Mouse (Mus musculus) heart, embryonic 11.5 days (tissue): ENCODE results near the gene Rdm1. TPM values are rescaled to one million over a fixed set of nuclear protein-coding genes. Genes with fewer than 3 reads are reported as not detected.
A peak's percentile ranks its signal among the peaks of the same experiment; 100 is the strongest.

ENCODE experiments used
- ATAC-seq: fragments of 200-750 bp; cut with Nextera tagmentation; replicated peaks from 2 replicates; pipeline ENCODE4 v1.8.0; 2017; ENCODE audit warnings: moderate library complexity; ENCODE audit not compliant: insufficient number of reproducible peaks, low FRiP score, low TSS enrichment
- H3K27ac ChIP-seq: fragments of 300-500 bp; sonication (generic); 2 replicates; pipeline ENCODE4 v1.5.1; 2014; ENCODE audit warnings: mild to moderate bottlenecking, low read depth, low read length
- H3K27me3 ChIP-seq: fragments of 300-500 bp; sonication (generic); 2 replicates; pipeline ENCODE4 v1.6.1; 2014; ENCODE audit warnings: mild to moderate bottlenecking, low read length, mixed read lengths; ENCODE audit not compliant: control insufficient read depth, insufficient read depth
- H3K36me3 ChIP-seq: fragments of 300-500 bp; sonication (generic); 2 replicates; pipeline ENCODE4 v1.6.1; 2014; ENCODE audit warnings: mild to moderate bottlenecking, low read length, moderate library complexity, mixed read lengths; ENCODE audit not compliant: control insufficient read depth, insufficient read depth
- H3K4me1 ChIP-seq: fragments of 300-500 bp; sonication (generic); 2 replicates; pipeline ENCODE4 v1.6.1; 2014; ENCODE audit warnings: low read length; ENCODE audit not compliant: control insufficient read depth, insufficient read depth
- H3K4me2 ChIP-seq: fragments of 300-500 bp; sonication (generic); 2 replicates; pipeline ENCODE4 v1.6.1; 2014; ENCODE audit warnings: mild to moderate bottlenecking, moderate library complexity
- H3K4me3 ChIP-seq: fragments of 300-500 bp; sonication (generic); 2 replicates; pipeline ENCODE4 v1.5.1; 2014; ENCODE audit warnings: low read depth, low read length
- H3K9ac ChIP-seq: fragments of 300-500 bp; sonication (generic); 2 replicates; pipeline ENCODE4 v1.6.1; 2014; ENCODE audit warnings: mild to moderate bottlenecking, low read depth, low read length, moderate library complexity
- H3K9me3 ChIP-seq: fragments of 300-500 bp; sonication (generic); replicated peaks from 2 replicates; pipeline ENCODE4 v1.6.1; 2016; ENCODE audit warnings: low read length; ENCODE audit not compliant: control insufficient read depth
- WGBS: fragments of 180-500 bp; shearing (Covaris S2); extraction: QIAGEN DNeasy Blood & Tissue Kit; methylation state at CpG from one replicate; pipeline ENCODE4 v1.1.7; 2014; ENCODE audit not compliant: insufficient replicate concordance; 5-methylcytosine and 5-hydroxymethylcytosine counted together
- polyA plus RNA-seq: library from polyadenylated mRNA; unstranded; fragments of >200 nt; fragmentation: Nextera tagmentation; extraction: Ambion mirVana; gene quantifications from 2 replicates; pipeline ENCODE4 v1.2.1, GENCODE M21; 2014

The Rdm1 gene
- polyA plus RNA-seq, 1 experiment from 2014 or later: 28.2 TPM

DNA sequence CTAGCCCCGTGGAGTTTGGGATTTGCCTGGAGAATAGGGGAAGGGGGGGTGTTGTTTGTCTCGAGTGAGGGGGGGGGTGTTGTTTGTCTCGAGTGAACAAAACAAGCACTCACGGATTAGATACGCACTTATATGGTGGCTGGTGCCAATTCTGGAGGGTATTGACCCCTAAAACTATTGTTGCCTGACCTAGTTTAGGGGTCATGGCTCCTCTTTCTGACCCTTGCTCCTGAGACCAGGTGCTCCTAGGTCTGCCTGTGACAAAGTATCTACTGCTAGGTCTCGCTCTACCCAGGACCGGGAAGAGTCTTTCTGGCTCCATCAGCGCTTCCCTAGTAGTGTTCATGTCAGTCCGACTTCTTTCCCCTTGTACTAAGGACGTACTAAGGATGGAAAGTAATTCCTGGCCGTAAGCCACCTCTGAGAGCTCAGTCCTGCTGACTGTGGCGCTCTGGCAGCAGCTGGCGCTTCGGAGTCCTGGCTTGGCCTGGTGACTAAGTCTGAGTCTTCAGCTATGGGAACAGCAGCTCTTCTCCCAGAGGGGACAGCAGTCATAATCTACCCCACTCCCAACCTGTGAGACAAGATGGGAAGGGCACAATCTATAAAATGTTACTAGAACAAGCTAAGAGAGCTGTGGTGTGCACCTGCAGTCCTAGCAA, 41.0 kb downstream of the Rdm1 start:
- peak overlapping the region; percentile 50 for H3K27ac ChIP-seq
- no peaks in the 10 kb centered on the region for H3K9me3 ChIP-seq
- H3K4me1 ChIP-seq: peaks cover 44% of the 10 kb centered on the region
- H3K4me3 ChIP-seq: no peak overlapping the region
- no peaks in the 10 kb centered on the region for H3K36me3 ChIP-seq
- H3K4me2 ChIP-seq: peak overlapping the region; percentile 93
- ATAC-seq: no peak
- WGBS: 44% methylated on average over 14 of the region's 14 CpGs
- peak overlapping the region; percentile 60 for H3K9ac ChIP-seq
- no peaks in the 10 kb centered on the region for H3K27me3 ChIP-seq

DNA sequence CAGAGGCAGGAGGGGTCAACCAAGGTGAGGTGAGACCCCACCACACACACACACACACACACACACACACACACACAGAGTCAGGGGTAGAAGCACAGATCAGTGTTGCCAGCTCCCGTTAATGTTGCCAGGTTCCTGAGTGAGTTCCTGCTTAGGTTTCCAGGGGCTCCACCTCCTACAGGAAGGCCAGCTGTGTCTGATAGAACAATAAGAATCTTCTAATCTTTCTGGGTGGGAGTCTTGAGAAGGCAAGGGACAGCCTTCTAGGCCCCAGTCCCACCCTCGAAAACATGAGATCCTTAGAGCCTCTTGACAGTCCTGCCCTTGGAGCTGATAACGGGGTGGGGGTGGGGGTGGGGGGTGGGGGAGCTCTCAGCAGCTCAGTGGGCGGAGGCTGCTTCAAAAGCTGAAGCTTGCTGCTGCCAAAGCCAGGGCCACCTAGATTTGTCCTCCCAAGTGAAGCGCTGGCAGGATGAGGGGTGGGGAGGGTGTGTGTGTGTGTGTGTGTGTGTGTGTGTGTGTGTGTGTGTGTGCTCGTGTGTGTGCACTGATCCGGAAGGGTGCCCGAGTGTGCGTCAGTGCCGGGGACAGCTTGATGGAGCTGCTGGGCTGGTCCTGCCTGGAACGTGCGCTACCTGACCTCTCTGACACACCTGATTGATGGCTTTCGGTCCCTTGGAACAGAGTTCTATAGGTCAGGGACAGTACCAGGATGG, 41.7 kb downstream of the Rdm1 start:
- Histone ChIP-seq H3K9me3 (no peaks in the 10 kb centered on the region), H3K4me3 (no peak overlapping the region), H3K4me1 (peaks cover 44% of the 10 kb centered on the region), H3K9ac (peak overlapping the region; percentile 60), H3K27ac (peak overlapping the region; percentile 50), H3K4me2 (peak overlapping the region; percentile 93), H3K27me3 (no peaks in the 10 kb centered on the region), H3K36me3 (no peaks in the 10 kb centered on the region)
- whole genome bisulfite sequencing: 13% methylated on average over 13 of the region's 13 CpGs
- ATAC-seq: no peak; the same call in 1 of the 2 replicates

DNA sequence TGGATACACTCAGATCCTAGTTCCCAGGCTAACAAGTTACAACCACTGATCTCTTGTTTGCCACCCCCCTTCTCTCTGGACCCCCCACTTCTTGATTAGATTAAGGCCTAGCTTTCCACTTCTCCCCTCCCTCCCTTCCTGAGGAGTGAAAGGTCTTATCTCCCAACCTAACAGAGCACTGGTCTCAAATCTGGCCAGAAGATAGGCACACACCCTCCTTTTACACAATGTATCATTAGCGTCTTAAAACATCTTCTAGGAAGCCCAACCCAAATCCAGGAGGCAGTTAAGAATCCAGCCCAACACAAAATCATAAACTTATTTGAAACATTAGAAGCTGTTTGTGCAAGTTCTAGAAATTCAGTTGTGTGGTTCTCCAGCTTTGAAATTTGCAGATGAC, 43.3 kb downstream of the Rdm1 start:
- Histone ChIP-seq H3K4me1 (peaks cover 44% of the 10 kb centered on the region), H3K4me2 (no peak overlapping the region), H3K9ac (no peak overlapping the region), H3K27ac (0 out of 2 replicates have a peak overlapping the region, but pooled peaks have one; percentile 6), H3K9me3 (no peaks in the 10 kb centered on the region), H3K36me3 (no peaks in the 10 kb centered on the region), H3K4me3 (no peak overlapping the region), H3K27me3 (no peaks in the 10 kb centered on the region)
- ATAC-seq: no peak
- WGBS: 28% methylated on average over 1 of the region's 1 CpGs

DNA sequence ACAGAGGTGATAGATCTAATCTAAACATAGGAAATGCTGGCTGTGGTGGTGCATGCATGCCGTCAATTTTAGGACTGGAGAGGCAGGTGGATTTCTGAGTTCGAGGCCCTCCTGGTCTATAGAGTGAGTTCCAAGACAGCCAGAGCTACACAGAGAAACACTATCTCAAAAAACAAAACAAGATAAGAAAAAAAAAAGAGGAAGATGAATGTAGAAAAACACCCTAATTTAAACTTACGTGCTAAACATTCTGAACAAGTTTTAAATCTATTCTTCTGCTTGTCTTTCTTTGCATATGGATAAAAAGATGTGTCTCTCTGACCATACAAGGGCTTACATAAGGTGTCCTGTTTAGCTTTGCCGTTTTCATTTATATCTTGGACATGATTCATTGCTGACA, 44.3 kb downstream of the Rdm1 start:
- Histone ChIP-seq H3K9ac (no peak overlapping the region), H3K4me3 (no peak overlapping the region), H3K4me2 (no peak overlapping the region), H3K36me3 (no peaks in the 10 kb centered on the region), H3K27ac (no peak overlapping the region), H3K4me1 (peaks cover 44% of the 10 kb centered on the region), H3K27me3 (no peaks in the 10 kb centered on the region), H3K9me3 (no peaks in the 10 kb centered on the region)
- whole genome bisulfite sequencing: 61% methylated on average over 4 of the region's 4 CpGs
- no peak for ATAC-seq

DNA sequence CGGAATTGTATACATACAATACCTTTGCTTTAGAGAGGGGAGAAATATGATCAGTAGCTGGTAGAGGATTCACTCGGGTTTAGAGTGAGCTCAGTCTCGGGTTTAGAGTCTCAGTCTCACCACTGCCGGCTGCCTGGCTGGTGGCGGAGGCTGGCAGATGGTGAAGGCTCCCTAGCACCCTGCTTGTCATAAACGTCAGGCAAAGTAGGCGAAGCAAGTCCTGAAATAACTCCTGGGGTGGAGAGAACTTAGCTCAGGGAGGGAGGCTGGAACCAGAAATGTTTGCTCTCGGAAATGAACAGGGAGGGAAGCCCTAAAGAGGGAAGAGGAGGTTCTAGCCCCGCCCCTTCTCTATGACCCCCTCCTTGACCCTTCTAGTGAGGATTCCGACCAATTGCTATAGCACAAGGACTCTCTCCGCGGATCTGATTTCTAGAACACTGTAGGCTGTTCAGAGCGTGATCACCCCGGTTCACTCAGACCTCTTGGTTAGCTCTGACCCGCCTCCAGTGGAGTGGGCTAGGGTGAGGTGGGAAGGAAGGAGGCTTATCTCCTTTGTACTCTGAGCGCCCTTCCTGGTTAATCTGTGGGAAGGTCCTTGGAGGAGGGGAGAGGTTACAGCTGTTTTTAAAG, 46.1 kb downstream of the Rdm1 start:
- H3K36me3 ChIP-seq: no peaks in the 10 kb centered on the region
- H3K4me2 ChIP-seq: peak overlapping the region; percentile 54
- no peak overlapping the region for H3K4me3 ChIP-seq
- H3K9ac ChIP-seq: peak overlapping the region; percentile 56
- no peaks in the 10 kb centered on the region for H3K27me3 ChIP-seq
- 11% methylated on average over 16 of the region's 16 CpGs for WGBS
- ATAC-seq: peak; percentile 70
- no peaks in the 10 kb centered on the region for H3K9me3 ChIP-seq
- H3K27ac ChIP-seq: peak overlapping the region; percentile 79
- peaks cover 30% of the 10 kb centered on the region for H3K4me1 ChIP-seq

DNA sequence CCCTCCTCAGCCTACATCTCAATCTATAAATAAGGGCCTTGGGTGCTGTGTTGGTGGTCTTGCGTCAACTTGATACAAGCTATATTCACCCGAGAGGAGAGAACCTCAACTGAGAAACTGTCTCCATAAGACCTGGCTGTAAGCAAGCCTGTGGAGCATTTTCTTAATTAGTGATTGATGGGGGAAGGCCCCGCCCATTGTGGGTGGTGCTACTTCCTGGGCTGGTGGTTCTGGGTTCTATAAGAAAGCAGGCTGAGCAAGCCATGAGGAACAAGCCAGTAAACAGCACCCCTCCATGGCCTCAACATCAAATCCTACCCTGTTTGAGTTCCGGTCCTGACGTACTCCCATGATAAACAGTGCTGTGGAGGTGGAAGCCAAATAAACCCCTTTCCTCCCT, 47.1 kb downstream of the Rdm1 start:
- H3K9me3 ChIP-seq: no peaks in the 10 kb centered on the region
- 0 out of 2 replicates have a peak overlapping the region, but pooled peaks have one; percentile 79 for H3K27ac ChIP-seq
- H3K4me3 ChIP-seq: no peak overlapping the region
- no peak overlapping the region for H3K9ac ChIP-seq
- no peaks in the 10 kb centered on the region for H3K27me3 ChIP-seq
- H3K4me2 ChIP-seq: no peak overlapping the region
- H3K4me1 ChIP-seq: peaks cover 20% of the 10 kb centered on the region
- no peak for ATAC-seq
- WGBS: 84% methylated on average over 5 of the region's 5 CpGs
- H3K36me3 ChIP-seq: no peaks in the 10 kb centered on the region

DNA sequence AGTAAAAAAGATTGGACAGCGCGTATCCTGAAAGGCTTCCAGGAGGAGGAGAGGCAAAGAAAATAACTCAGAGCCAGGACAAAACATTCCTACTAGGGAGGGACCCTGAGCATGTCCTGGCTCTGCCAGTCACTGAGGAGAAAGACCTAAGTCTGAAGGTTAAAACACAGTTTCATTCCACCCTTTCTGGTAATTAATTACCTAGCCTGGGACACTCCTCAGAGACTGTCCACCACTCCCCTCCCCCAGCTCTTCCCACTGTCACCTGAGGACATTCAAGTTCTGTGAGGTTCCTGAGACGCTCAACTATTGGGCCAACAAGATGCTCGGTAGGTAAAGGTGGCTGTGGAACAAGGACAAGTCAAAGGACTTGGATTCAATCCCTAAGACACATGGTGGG, 48.4 kb downstream of the Rdm1 start:
- no peak overlapping the region for H3K27ac ChIP-seq
- no peaks in the 10 kb centered on the region for H3K9me3 ChIP-seq
- no peak overlapping the region for H3K4me2 ChIP-seq
- H3K4me1 ChIP-seq: peaks cover 13% of the 10 kb centered on the region
- no peak for ATAC-seq
- no peak overlapping the region for H3K4me3 ChIP-seq
- WGBS: 87% methylated on average over 4 of the region's 4 CpGs
- no peaks in the 10 kb centered on the region for H3K27me3 ChIP-seq
- no peak overlapping the region for H3K9ac ChIP-seq
- H3K36me3 ChIP-seq: no peaks in the 10 kb centered on the region

DNA sequence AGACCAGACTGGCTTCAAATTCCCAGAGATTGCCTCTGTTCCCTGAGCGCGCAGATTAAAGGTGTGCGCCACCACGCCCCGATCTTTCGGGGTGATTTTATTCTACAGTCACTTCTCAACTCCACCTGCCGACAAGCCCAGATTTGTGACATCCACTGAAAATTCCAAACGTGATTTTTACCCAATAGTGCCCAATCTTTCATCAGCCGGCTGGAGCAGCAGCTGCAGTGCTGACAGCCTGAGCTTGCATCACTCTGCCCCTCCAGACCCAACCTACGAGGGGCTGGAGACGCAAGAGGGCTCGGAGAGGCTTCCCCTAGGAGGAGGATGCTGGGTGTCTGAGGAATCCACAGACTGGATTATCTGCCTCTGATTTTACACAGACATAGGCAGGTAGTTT, 50.7 kb downstream of the Rdm1 start:
- Histone ChIP-seq H3K9me3 (no peaks in the 10 kb centered on the region), H3K9ac (no peak overlapping the region), H3K27me3 (no peaks in the 10 kb centered on the region), H3K4me3 (no peak overlapping the region), H3K27ac (0 out of 2 replicates have a peak overlapping the region, but pooled peaks have one; percentile 2), H3K4me1 (peaks cover 17% of the 10 kb centered on the region), H3K36me3 (no peaks in the 10 kb centered on the region), H3K4me2 (no peak overlapping the region)
- no peak for ATAC-seq
- WGBS: 64% methylated on average over 12 of the region's 12 CpGs
